Mouse (Mus musculus) cerebellum, postnatal 10 days (tissue): ENCODE results near the gene Rab34.
"Not testable (repeated sequence)": the region's sequence is repeated elsewhere in the genome, so short reads cannot be mapped to it uniquely, and the experiment has no call there.

Experiments used
- DNase-seq, 2 experiments: peaks; one replicate each; pipeline ENCODE4 v3.0.0; 2021; ENCODE audit warnings: mixed read lengths in 2 of 2

The Rab34 gene

GRCm38 (mm10) chr11:78181830-78182357 is 6.3 kb upstream of the Rab34 start:
- DNase-seq = no peak

- no peak for DNase-seq
These were observed 5.8 kb upstream of the Rab34 start for GRCm38 (mm10) chr11:78182450-78182849.

GRCm38 (mm10) chr11:78182961-78183844 is 5.0 kb upstream of the Rab34 start, which contains the start of gene Rpl23a:
Rpl23a (minus strand) TSS chr11:78183584.
- DNase-seq = peak; percentile 89 to 90

- peak in 1 of 2 experiments; percentile 22 for DNase-seq
These were observed 4.2 kb upstream of the Rab34 start for GRCm38 (mm10) chr11:78183884-78184514.

- DNase-seq = not testable (repeated sequence)
These were observed 3.5 kb upstream of the Rab34 start for GRCm38 (mm10) chr11:78184702-78185101.

- peak; percentile 78 to 85 for DNase-seq
These were observed 1.2 kb downstream of the Rab34 start for GRCm38 (mm10) chr11:78189234-78190040.

GRCm38 (mm10) chr11:78190041-78190440 is 1.8 kb downstream of the Rab34 start:
- DNase-seq = no peak

- no peak for DNase-seq
These were observed 4.9 kb downstream of the Rab34 start, which contains the start of gene Proca1 for GRCm38 (mm10) chr11:78193113-78193512. Proca1 (plus strand) TSS chr11:78193392.

GRCm38 (mm10) chr11:78194411-78195100 is 6.3 kb downstream of the Rab34 start:
- peak; percentile 70 to 71 for DNase-seq

- DNase-seq = no peak
These were observed 7.1 kb downstream of the Rab34 start for GRCm38 (mm10) chr11:78195101-78195863.

GRCm38 (mm10) chr11:78202372-78202771 is 14.1 kb downstream of the Rab34 start:
- DNase-seq = no peak

GRCm38 (mm10) chr11:78204287-78204686 is 16.1 kb downstream of the Rab34 start:
- DNase-seq = peak in 1 of 2 experiments; percentile 21

- no peak for DNase-seq
These were observed 17.4 kb downstream of the Rab34 start for GRCm38 (mm10) chr11:78205361-78206206.

- no peak for DNase-seq
These were observed 19.0 kb downstream of the Rab34 start for GRCm38 (mm10) chr11:78207190-78207589.

- no peak for DNase-seq
These were observed 21.7 kb downstream of the Rab34 start for GRCm38 (mm10) chr11:78209886-78210285.

GRCm38 (mm10) chr11:78210615-78211014 is 22.4 kb downstream of the Rab34 start:
- no peak for DNase-seq

GRCm38 (mm10) chr11:78211513-78211912 is 23.3 kb downstream of the Rab34 start:
- no peak for DNase-seq

- DNase-seq = no peak
These were observed 25.0 kb downstream of the Rab34 start for GRCm38 (mm10) chr11:78213086-78213817.

GRCm38 (mm10) chr11:78215709-78216317 is 27.6 kb downstream of the Rab34 start:
- peak in 1 of 2 experiments; percentile 27 for DNase-seq
